Mouse (Mus musculus) heart, embryonic 16.5 days (tissue): Measurements from ENCODE around the gene Gm12888. TPM values are rescaled to one million over a fixed set of nuclear protein-coding genes. Genes with fewer than 3 reads are reported as not detected.
"Not testable (repeated sequence)": the region's sequence is repeated elsewhere in the genome, so short reads cannot be mapped to it uniquely, and the experiment has no call there.

Experiments
- ATAC-seq: fragments of 200-750 bp; cut with Nextera tagmentation; replicated peaks from 2 replicates; pipeline ENCODE4 v1.8.0; 2017; ENCODE audit warnings: moderate number of reproducible peaks; ENCODE audit not compliant: insufficient read depth, low FRiP score; ENCODE audit errors: extremely low read depth
- H3K27ac ChIP-seq: fragments of 300-500 bp; sonication (generic); 2 replicates; pipeline ENCODE4 v1.5.1; 2014; ENCODE audit warnings: mild to moderate bottlenecking, low read length, control low read depth, moderate library complexity
- H3K27me3 ChIP-seq: fragments of 300-500 bp; sonication (generic); 2 replicates; pipeline ENCODE4 v1.6.1; 2014; ENCODE audit warnings: low read length, mixed read lengths; ENCODE audit not compliant: control insufficient read depth, insufficient read depth
- H3K36me3 ChIP-seq: fragments of 300-500 bp; sonication (generic); 2 replicates; pipeline ENCODE4 v1.6.1; 2014; ENCODE audit not compliant: control insufficient read depth, insufficient read depth
- H3K4me1 ChIP-seq: fragments of 300-500 bp; sonication (generic); 2 replicates; pipeline ENCODE4 v1.6.1; 2014; ENCODE audit warnings: low read length, mixed read lengths; ENCODE audit not compliant: control insufficient read depth, insufficient read depth
- H3K4me2 ChIP-seq: fragments of 300-500 bp; sonication (generic); 2 replicates; pipeline ENCODE4 v1.6.1; 2014; ENCODE audit warnings: low read depth, mild to moderate bottlenecking, control low read depth, low read length
- H3K4me3 ChIP-seq: fragments of 300-500 bp; sonication (generic); 2 replicates; pipeline ENCODE4 v1.5.1; 2014; ENCODE audit warnings: mild to moderate bottlenecking, control low read depth, low read length
- H3K9ac ChIP-seq: fragments of 300-500 bp; sonication (generic); 2 replicates; pipeline ENCODE4 v1.6.1; 2014; ENCODE audit warnings: low read length, control low read depth
- H3K9me3 ChIP-seq: fragments of 300-500 bp; sonication (generic); replicated peaks from 2 replicates; pipeline ENCODE4 v1.6.1; 2016; ENCODE audit warnings: low read length; ENCODE audit not compliant: control insufficient read depth
- WGBS: fragments of 180-500 bp; shearing (Covaris S2); extraction: QIAGEN DNeasy Blood & Tissue Kit; methylation state at CpG from one replicate; pipeline ENCODE4 v1.1.7; 2014; 5-methylcytosine and 5-hydroxymethylcytosine counted together
- polyA plus RNA-seq: library from polyadenylated mRNA; unstranded; fragments of >200 nt; fragmentation: Nextera tagmentation; extraction: Ambion mirVana; gene quantifications from 2 replicates; pipeline ENCODE4 v1.2.1, GENCODE M21; 2015

Gene Gm12888
- polyA plus RNA-seq, result not detected in 2 replicates

DNA sequence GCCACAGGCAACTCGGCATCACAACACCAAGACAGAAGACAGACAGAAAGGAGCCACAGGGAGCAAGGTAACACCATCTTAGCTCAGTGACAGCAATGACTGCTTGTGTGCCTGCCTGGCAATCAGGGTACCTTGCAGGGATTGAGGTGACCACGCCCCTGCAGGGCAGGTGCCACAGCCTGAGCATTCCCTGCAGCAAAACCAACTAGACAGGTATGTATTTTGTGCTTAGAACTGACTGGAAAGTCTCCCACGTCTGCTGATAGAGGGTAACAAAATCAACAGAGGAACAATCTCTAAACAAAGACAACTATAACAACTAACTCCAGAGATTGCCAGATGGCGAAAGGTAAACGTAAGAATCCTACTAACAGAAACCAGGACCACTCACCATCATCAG lies at the start of gene Gm12888:
Gene Gm12888 (minus strand): TSS at position 101 of the 400 bp plus-strand sequence.
- not testable (repeated sequence) for ATAC-seq, H3K27ac ChIP-seq, H3K36me3 ChIP-seq, H3K4me1 ChIP-seq, H3K4me2 ChIP-seq, H3K27me3 ChIP-seq, H3K9me3 ChIP-seq, H3K9ac ChIP-seq, H3K4me3 ChIP-seq
- 47% methylated on average over 3 of the region's 5 CpGs for WGBS

Other genes with a start within 250 kb of the Gm12888 start
- gene Zmpste24, start 226.7 kb downstream of the Gm12888 start, polyA plus RNA-seq, result 24.6 and 29.1 TPM in 2 replicates
- not detected in 2 replicates for gene Tmco2, start 215.7 kb downstream of the Gm12888 start, polyA plus RNA-seq
- gene Rlf, start 109.8 kb downstream of the Gm12888 start, polyA plus RNA-seq, result 17.4 and 19.0 TPM in 2 replicates
- not detected in 2 replicates for gene Gm12886, start 98.2 kb upstream of the Gm12888 start, polyA plus RNA-seq